Mouse (Mus musculus): ENCODE measurements around the gene Mrps23. TPM values are rescaled to one million over a fixed set of nuclear protein-coding genes. Genes with fewer than 3 reads are reported as not detected.
"Not testable (repeated sequence)": the region's sequence is repeated elsewhere in the genome, so short reads cannot be mapped to it uniquely, and the experiment has no call there.

Mrps23 gene
- polyA plus RNA-seq, 1 experiment from 2014 or later: 59.4 TPM

- not testable (repeated sequence) for DNase-seq (ENCODE audit: low spot score); H3K27ac ChIP-seq (replicated peaks; ENCODE audit: low read depth, low read length); H3K9me3 ChIP-seq (ENCODE audit: control insufficient read depth, low read length); H3K27me3 ChIP-seq (replicated peaks; ENCODE audit: control insufficient read depth, insufficient read depth, low read length); H3K4me1 ChIP-seq (ENCODE audit: control insufficient read depth, insufficient read depth, low read length); H3K9ac ChIP-seq (ENCODE audit: low read depth, low read length); H3K4me3 ChIP-seq (ENCODE audit: low read depth, low read length); ATAC-seq (ENCODE audit: low read depth); H3K4me2 ChIP-seq (ENCODE audit: low read depth, low read length)
- WGBS: 85% methylated on average over 8 of the region's 8 CpGs
- peaks cover 40% of the 10 kb centered on the region for H3K36me3 ChIP-seq (ENCODE audit: control insufficient read depth, insufficient read depth, low read length)
Observed at GRCm38 (mm10) chr11:88206576-88206975, 2.4 kb downstream of the Mrps23 start.

DNA sequence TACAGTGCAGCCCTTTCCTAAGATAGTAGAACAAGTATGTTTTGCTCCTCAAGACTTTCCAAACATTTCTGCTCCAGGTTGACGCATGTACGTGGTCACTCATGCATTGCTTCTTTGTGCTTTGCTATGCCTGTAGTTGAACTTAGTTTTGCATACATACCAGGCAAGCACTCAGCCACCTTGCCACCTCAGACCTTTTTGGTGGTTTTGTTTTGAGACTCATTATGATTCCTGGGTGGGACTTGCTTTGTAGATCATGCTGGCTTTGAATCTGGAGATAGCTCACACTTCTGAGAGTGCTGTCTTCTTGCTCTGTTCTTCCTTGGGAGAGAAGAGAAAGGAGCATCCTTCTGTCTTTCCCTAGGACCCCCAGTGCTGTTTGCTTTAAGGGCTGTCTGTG is 3.5 kb downstream of the Mrps23 start:
- Histone ChIP-seq H3K4me2 (ENCODE audit: low read depth, low read length) (no peak overlapping the region), H3K4me3 (ENCODE audit: low read depth, low read length) (no peak overlapping the region), H3K4me1 (ENCODE audit: control insufficient read depth, insufficient read depth, low read length) (peaks cover 9% of the 10 kb centered on the region), H3K36me3 (ENCODE audit: control insufficient read depth, insufficient read depth, low read length) (peaks cover 44% of the 10 kb centered on the region), H3K9ac (ENCODE audit: low read depth, low read length) (no peak overlapping the region), H3K27ac (replicated peaks; ENCODE audit: low read depth, low read length) (no peak overlapping the region), H3K27me3 (replicated peaks; ENCODE audit: control insufficient read depth, insufficient read depth, low read length) (no peaks in the 10 kb centered on the region), H3K9me3 (ENCODE audit: control insufficient read depth, low read length) (no peaks in the 10 kb centered on the region)
- no peak for DNase-seq (ENCODE audit: low spot score)
- ATAC-seq (ENCODE audit: low read depth): no peak
- 100% methylated on average over 2 of the region's 2 CpGs for WGBS

- H3K9me3 ChIP-seq (ENCODE audit: control insufficient read depth, low read length): no peaks in the 10 kb centered on the region
- no peak overlapping the region for H3K27ac ChIP-seq (replicated peaks; ENCODE audit: low read depth, low read length)
- H3K4me3 ChIP-seq (ENCODE audit: low read depth, low read length): no peak overlapping the region
- ATAC-seq (ENCODE audit: low read depth) (no peak), DNase-seq (ENCODE audit: low spot score) (no peak)
- 85% methylated on average over 5 of the region's 5 CpGs for WGBS
- H3K27me3 ChIP-seq (replicated peaks; ENCODE audit: control insufficient read depth, insufficient read depth, low read length): no peaks in the 10 kb centered on the region
- H3K4me1 ChIP-seq (ENCODE audit: control insufficient read depth, insufficient read depth, low read length): no peaks in the 10 kb centered on the region
- H3K4me2 ChIP-seq (ENCODE audit: low read depth, low read length): no peak overlapping the region
- peaks cover 42% of the 10 kb centered on the region for H3K36me3 ChIP-seq (ENCODE audit: control insufficient read depth, insufficient read depth, low read length)
- H3K9ac ChIP-seq (ENCODE audit: low read depth, low read length): no peak overlapping the region
Observed at GRCm38 (mm10) chr11:88211824-88212582, 7.8 kb downstream of the Mrps23 start.

DNA sequence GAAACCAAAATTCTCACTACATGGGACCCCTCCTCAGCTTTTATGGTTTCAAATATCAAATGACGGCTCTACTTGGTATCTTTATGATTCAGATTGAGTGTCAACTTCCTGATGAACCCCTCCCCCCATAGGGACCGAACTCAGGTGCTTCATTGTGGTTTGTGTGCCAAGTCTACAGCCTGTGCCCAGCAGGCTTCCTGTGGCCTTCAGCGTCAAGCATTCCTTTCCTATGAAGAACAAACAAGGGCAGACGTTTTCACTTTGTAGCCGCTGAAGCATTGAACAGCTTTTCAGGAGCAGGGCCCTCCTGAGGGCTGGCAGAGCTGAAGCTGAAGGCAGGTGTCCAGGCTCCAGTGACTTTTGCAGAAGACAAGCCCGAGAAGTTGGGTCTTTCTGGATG is 9.6 kb downstream of the Mrps23 start:
- WGBS: 42% methylated on average over 6 of the region's 6 CpGs
- no peaks in the 10 kb centered on the region for H3K4me1 ChIP-seq (ENCODE audit: control insufficient read depth, insufficient read depth, low read length)
- ATAC-seq (ENCODE audit: low read depth): no peak
- H3K36me3 ChIP-seq (ENCODE audit: control insufficient read depth, insufficient read depth, low read length): peaks cover 31% of the 10 kb centered on the region
- no peak overlapping the region for H3K27ac ChIP-seq (replicated peaks; ENCODE audit: low read depth, low read length)
- H3K4me3 ChIP-seq (ENCODE audit: low read depth, low read length): no peak overlapping the region
- no peak overlapping the region for H3K4me2 ChIP-seq (ENCODE audit: low read depth, low read length)
- no peaks in the 10 kb centered on the region for H3K27me3 ChIP-seq (replicated peaks; ENCODE audit: control insufficient read depth, insufficient read depth, low read length)
- DNase-seq (ENCODE audit: low spot score): no peak
- no peak overlapping the region for H3K9ac ChIP-seq (ENCODE audit: low read depth, low read length)
- H3K9me3 ChIP-seq (ENCODE audit: control insufficient read depth, low read length): no peaks in the 10 kb centered on the region

DNA sequence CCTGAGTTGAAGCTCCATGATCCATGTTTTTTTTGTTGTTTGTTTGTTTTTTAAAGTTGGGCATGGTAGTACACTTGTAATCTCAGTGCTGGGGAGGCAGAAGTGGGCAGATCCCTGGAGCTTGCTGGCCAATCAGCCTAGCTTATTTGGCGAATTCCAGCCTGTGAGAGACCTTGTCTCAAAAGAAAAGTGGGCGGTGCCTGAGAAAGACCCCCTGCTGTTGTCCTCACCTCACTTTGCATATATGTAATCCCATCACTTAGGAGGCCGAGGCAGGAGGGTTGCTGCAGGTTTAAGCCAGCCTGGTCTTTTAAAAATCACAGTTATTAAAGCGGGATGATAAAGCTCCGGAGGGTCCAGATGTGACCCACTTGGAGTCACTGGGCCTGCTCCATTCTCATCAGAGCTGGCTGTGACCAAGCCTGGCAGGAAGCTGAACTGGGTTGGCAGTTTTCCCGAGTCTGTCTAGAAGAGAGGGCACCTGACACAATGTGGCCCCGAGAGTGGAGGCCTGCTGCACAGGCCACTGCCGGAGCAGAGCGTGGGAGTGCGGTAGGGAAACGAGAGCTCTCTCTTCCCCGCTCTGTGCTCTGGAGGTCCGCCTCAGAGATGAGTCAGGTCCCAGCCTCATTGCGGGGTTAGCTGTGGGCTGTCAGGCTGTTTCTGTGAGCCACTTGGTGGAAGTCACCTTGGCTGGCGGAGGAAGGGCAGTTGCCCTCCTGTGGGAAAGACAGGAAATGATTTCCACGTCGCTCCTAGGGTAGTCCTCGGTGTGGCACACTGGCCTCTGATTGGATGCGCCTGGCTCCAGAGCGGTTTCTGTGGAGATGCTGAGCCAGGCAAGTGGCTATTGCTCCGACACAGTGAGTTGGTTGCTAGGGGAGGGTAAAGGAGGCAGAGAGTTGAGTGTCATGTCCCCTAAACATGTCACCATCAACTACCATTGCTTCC is 11.0 kb downstream of the Mrps23 start:
- Histone ChIP-seq H3K4me3 (ENCODE audit: low read depth, low read length) (no peak overlapping the region), H3K27me3 (replicated peaks; ENCODE audit: control insufficient read depth, insufficient read depth, low read length) (no peaks in the 10 kb centered on the region), H3K27ac (replicated peaks; ENCODE audit: low read depth, low read length) (no peak overlapping the region), H3K4me2 (ENCODE audit: low read depth, low read length) (no peak overlapping the region; the same call in 1 of the 2 replicates), H3K36me3 (ENCODE audit: control insufficient read depth, insufficient read depth, low read length) (peaks cover 17% of the 10 kb centered on the region), H3K9ac (ENCODE audit: low read depth, low read length) (no peak overlapping the region), H3K9me3 (ENCODE audit: control insufficient read depth, low read length) (no peaks in the 10 kb centered on the region), H3K4me1 (ENCODE audit: control insufficient read depth, insufficient read depth, low read length) (no peaks in the 10 kb centered on the region)
- WGBS: 62% methylated on average over 21 of the region's 21 CpGs
- ATAC-seq (ENCODE audit: low read depth): no peak
- no peak for DNase-seq (ENCODE audit: low spot score)

- Histone ChIP-seq H3K27me3 (replicated peaks; ENCODE audit: control insufficient read depth, insufficient read depth, low read length) (no peaks in the 10 kb centered on the region), H3K4me3 (ENCODE audit: low read depth, low read length) (no peak overlapping the region), H3K27ac (replicated peaks; ENCODE audit: low read depth, low read length) (no peak overlapping the region), H3K9ac (ENCODE audit: low read depth, low read length) (0 out of 2 replicates have a peak overlapping the region, but pooled peaks have one; percentile 34), H3K4me2 (ENCODE audit: low read depth, low read length) (peak overlapping the region; percentile 21; the same call in 1 of the 2 replicates), H3K4me1 (ENCODE audit: control insufficient read depth, insufficient read depth, low read length) (no peaks in the 10 kb centered on the region), H3K9me3 (ENCODE audit: control insufficient read depth, low read length) (no peaks in the 10 kb centered on the region), H3K36me3 (ENCODE audit: control insufficient read depth, insufficient read depth, low read length) (peaks cover 7% of the 10 kb centered on the region; the same call in 1 of the 2 replicates)
- WGBS: 19% methylated on average over 10 of the region's 10 CpGs
- DNase-seq (ENCODE audit: low spot score) (peak; percentile 84), ATAC-seq (ENCODE audit: low read depth) (no peak)
Observed at GRCm38 (mm10) chr11:88216231-88216685, 12.1 kb downstream of the Mrps23 start.

DNA sequence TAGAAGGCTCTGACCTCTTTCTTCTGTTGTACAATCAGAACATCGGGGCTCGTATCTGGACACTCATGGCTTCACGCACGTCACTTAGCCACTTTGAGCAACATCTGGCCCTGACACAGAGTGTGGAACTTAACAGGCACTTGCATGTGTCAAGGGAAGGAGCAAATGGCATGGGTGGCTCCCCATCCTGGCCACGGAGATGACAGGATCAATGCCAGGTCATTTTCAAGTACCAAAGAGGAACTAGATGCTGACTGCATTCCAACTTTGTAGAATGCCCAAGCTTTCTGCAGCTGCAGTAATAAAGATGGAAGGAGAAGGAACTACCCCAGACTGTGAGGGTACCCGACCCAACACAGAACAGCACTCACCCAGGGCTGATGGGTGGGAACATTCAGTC is 14.0 kb downstream of the Mrps23 start:
- Histone ChIP-seq H3K4me1 (ENCODE audit: control insufficient read depth, insufficient read depth, low read length) (no peaks in the 10 kb centered on the region), H3K36me3 (ENCODE audit: control insufficient read depth, insufficient read depth, low read length) (no peaks in the 10 kb centered on the region), H3K9me3 (ENCODE audit: control insufficient read depth, low read length) (no peaks in the 10 kb centered on the region), H3K9ac (ENCODE audit: low read depth, low read length) (no peak overlapping the region), H3K4me3 (ENCODE audit: low read depth, low read length) (no peak overlapping the region), H3K27ac (replicated peaks; ENCODE audit: low read depth, low read length) (no peak overlapping the region), H3K4me2 (ENCODE audit: low read depth, low read length) (no peak overlapping the region), H3K27me3 (replicated peaks; ENCODE audit: control insufficient read depth, insufficient read depth, low read length) (no peaks in the 10 kb centered on the region)
- no peak for ATAC-seq (ENCODE audit: low read depth)
- WGBS: 83% methylated on average over 6 of the region's 6 CpGs
- DNase-seq (ENCODE audit: low spot score): no peak

- Histone ChIP-seq H3K27me3 (replicated peaks; ENCODE audit: control insufficient read depth, insufficient read depth, low read length) (no peaks in the 10 kb centered on the region), H3K4me1 (ENCODE audit: control insufficient read depth, insufficient read depth, low read length) (no peaks in the 10 kb centered on the region), H3K9me3 (ENCODE audit: control insufficient read depth, low read length) (no peaks in the 10 kb centered on the region), H3K4me2 (ENCODE audit: low read depth, low read length) (no peak overlapping the region), H3K27ac (replicated peaks; ENCODE audit: low read depth, low read length) (no peak overlapping the region), H3K4me3 (ENCODE audit: low read depth, low read length) (no peak overlapping the region), H3K9ac (ENCODE audit: low read depth, low read length) (no peak overlapping the region), H3K36me3 (ENCODE audit: control insufficient read depth, insufficient read depth, low read length) (no peaks in the 10 kb centered on the region)
- ATAC-seq (ENCODE audit: low read depth) (no peak), DNase-seq (ENCODE audit: low spot score) (no peak)
- 63% methylated on average over 7 of the region's 7 CpGs for WGBS
Observed at GRCm38 (mm10) chr11:88218586-88218985, 14.4 kb downstream of the Mrps23 start.

All from embryonic facial prominence, embryonic 14.5 days (tissue).